ENCODE assay signal across 10 mouse cellular contexts in the genomic region with DNA sequence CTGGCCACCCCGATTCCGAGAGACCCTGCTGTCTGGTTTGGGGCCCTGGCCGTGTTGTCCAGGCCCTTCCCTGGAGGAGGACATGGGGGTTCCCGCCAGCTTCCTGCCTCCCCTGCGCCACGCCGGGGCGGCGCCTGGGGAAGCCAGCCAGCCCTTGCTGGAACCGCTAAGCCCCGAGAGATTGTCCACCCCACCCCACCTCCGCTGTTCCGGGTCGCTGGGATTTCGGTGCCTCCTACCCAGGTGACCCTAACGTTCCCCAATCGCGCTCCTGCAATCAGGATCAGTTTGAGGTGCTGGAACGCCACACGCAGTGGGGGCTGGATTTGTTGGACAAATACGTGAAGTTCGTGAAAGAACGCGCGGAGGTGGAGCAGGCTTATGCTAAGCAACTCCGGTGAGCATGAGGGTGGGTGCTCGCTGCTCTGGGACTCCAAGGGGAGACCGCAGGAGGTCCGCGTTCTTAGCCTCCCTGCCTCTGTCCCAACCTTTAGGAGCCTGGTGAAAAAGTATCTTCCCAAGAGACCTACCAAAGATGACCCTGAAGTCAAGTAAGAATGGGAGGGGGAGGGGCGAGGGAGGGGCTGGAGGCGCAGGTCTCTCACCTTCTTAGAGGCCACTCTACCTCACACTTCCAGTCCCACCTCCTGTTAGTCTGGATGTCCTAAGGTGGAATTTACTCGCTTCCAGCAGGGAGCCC. TPM values are rescaled to one million over a fixed set of nuclear protein-coding genes. Genes with fewer than 3 reads are reported as not detected.
DNase-seq lines count a peak whose midpoint lies in the region; ATAC-seq and TF ChIP-seq lines count a peak whose summit lies in the region.
"Had no signal": no experiment of that assay in that cellular context is flagged by ENCODE, and none has a peak within 500 bp of the region (broad histone marks: within the 10 kb centered on the region; RNA-seq: fewer than 3 reads in every experiment).

No protein-coding gene starts in this region.

- peak; percentile 34 to 46 for DNase-seq in cerebellum, postnatal 25 days
- DNase-seq in heart, adult 11 months = peak; percentile 99
- DNase-seq in layer of hippocampus, adult 11-12 months (ENCODE audit: low spot score) = no peak

- no peak overlapping the region for H3K27ac ChIP-seq in intestine, postnatal 0 days (ENCODE audit: low read depth, low read length)
- no peak overlapping the region for H3K27ac ChIP-seq in liver, embryonic 16.5 days (ENCODE audit: low read length)
- no peak overlapping the region for H3K27ac ChIP-seq in neural tube, embryonic 15.5 days (replicated peaks)

- H3K27me3 ChIP-seq in erythroblast, embryonic 14.5 days (ENCODE audit: control insufficient read depth) = peaks cover 23% of the 10 kb centered on the region
- no peaks in the 10 kb centered on the region for H3K27me3 ChIP-seq in intestine, postnatal 0 days (replicated peaks; ENCODE audit: control insufficient read depth, insufficient read depth, low read length)
- peaks cover 13% of the 10 kb centered on the region for H3K27me3 ChIP-seq in liver, embryonic 16.5 days (ENCODE audit: control insufficient read depth, insufficient read depth, low read depth, low read length)
- no peaks in the 10 kb centered on the region for H3K27me3 ChIP-seq in neural tube, embryonic 15.5 days (replicated peaks)
- H3K27me3 ChIP-seq: Patski had no signal

- H3K9me3 ChIP-seq in erythroblast, embryonic 14.5 days (ENCODE audit: control insufficient read depth, low read length) = no peaks in the 10 kb centered on the region
- H3K9me3 ChIP-seq in intestine, postnatal 0 days (ENCODE audit: control insufficient read depth) = no peaks in the 10 kb centered on the region
- no peaks in the 10 kb centered on the region for H3K9me3 ChIP-seq in liver, embryonic 16.5 days (replicated peaks; ENCODE audit: control insufficient read depth, low read length)
- no peaks in the 10 kb centered on the region for H3K9me3 ChIP-seq in neural tube, embryonic 15.5 days (replicated peaks)

- peak overlapping the region; percentile 92 for H3K4me2 ChIP-seq in intestine, postnatal 0 days (replicated peaks; ENCODE audit: low read depth)
- peak overlapping the region; percentile 70 for H3K4me2 ChIP-seq in liver, embryonic 16.5 days (ENCODE audit: low read depth, low read length)
- H3K4me2 ChIP-seq in neural tube, embryonic 15.5 days = peak overlapping the region; percentile 97

- peak overlapping the region; percentile 64 for H3K9ac ChIP-seq in intestine, postnatal 0 days (ENCODE audit: low read depth, low read length)
- peak overlapping the region; percentile 29 for H3K9ac ChIP-seq in liver, embryonic 16.5 days (ENCODE audit: low read depth, low read length)
- peak overlapping the region; percentile 51 for H3K9ac ChIP-seq in neural tube, embryonic 15.5 days (replicated peaks)

- H3K4me3 ChIP-seq in erythroblast, embryonic 14.5 days (replicated peaks) = peak overlapping the region; percentile 68
- peak overlapping the region; percentile 88 for H3K4me3 ChIP-seq in intestine, postnatal 0 days (ENCODE audit: low read depth, low read length)
- peak overlapping the region; percentile 77 for H3K4me3 ChIP-seq in liver, embryonic 16.5 days (ENCODE audit: low read depth, low read length)
- H3K4me3 ChIP-seq in neural tube, embryonic 15.5 days (replicated peaks) = peak overlapping the region; percentile 53

- peaks cover 47% of the 10 kb centered on the region for H3K4me1 ChIP-seq in erythroblast, embryonic 14.5 days (ENCODE audit: control insufficient read depth)
- peaks cover 8% of the 10 kb centered on the region; the same call in 1 of the 2 replicates for H3K4me1 ChIP-seq in intestine, postnatal 0 days (replicated peaks; ENCODE audit: control insufficient read depth, insufficient read depth, low read length)
- H3K4me1 ChIP-seq in liver, embryonic 16.5 days (ENCODE audit: control insufficient read depth, low read depth, low read length) = peaks cover 30% of the 10 kb centered on the region
- H3K4me1 ChIP-seq in neural tube, embryonic 15.5 days = peaks cover 39% of the 10 kb centered on the region

- 3% methylated on average over 33 of the region's 33 CpGs for WGBS in intestine, postnatal 0 days
- WGBS in liver, embryonic 16.5 days (ENCODE audit: insufficient replicate concordance) = 4% methylated on average over 33 of the region's 33 CpGs
- WGBS in neural tube, embryonic 15.5 days = 3% methylated on average over 33 of the region's 33 CpGs

- no peak for ATAC-seq in erythroblast, adult 5-6 weeks (replicated peaks; ENCODE audit: low FRiP score, poor library complexity, severe bottlenecking)
- ATAC-seq in intestine, postnatal 0 days = no peak
- no peak for ATAC-seq in liver, embryonic 16.5 days (ENCODE audit: low read depth)
- ATAC-seq in neural tube, embryonic 15.5 days (ENCODE audit: low FRiP score) = no peak

- peaks cover 9% of the 10 kb centered on the region for H3K36me3 ChIP-seq in erythroblast, embryonic 14.5 days (ENCODE audit: control insufficient read depth)
- peaks cover 23% of the 10 kb centered on the region for H3K36me3 ChIP-seq in intestine, postnatal 0 days (ENCODE audit: control insufficient read depth, insufficient read depth)
- no peaks in the 10 kb centered on the region for H3K36me3 ChIP-seq in liver, embryonic 16.5 days (ENCODE audit: control insufficient read depth, insufficient read depth)
- no peaks in the 10 kb centered on the region; the same call in 1 of the 2 replicates for H3K36me3 ChIP-seq in neural tube, embryonic 15.5 days

- TF ChIP-seq CTCF in intestine, postnatal 0 days (IDR thresholded peaks at IDR 0.05; ENCODE audit: low read depth) = 0 out of 2 replicates have a peak, but pooled peaks have one; percentile 10

RNA-seq across cellular contexts. Expression of gene Trip10, which starts 1.4 kb away (rescaled TPM):
- polyA plus RNA-seq in erythroblast, embryonic 14.5 days (2012) = 0.04 and 0.18 TPM in 2 replicates
- 0.42 and 3.1 TPM in 2 replicates for total RNA-seq in erythroblast, adult 5-6 weeks (2015; ENCODE audit: low replicate concordance)
- 1.8 and 5.5 TPM in 2 replicates for total RNA-seq in erythroblast, adult 5-6 weeks (2017; ENCODE audit: low replicate concordance)
- 26.3 and 31.6 TPM in 2 replicates for polyA plus RNA-seq in intestine, postnatal 0 days (2015; fragmentation: Nextera tagmentation; extraction: Ambion mirVana)
- polyA plus RNA-seq in liver, embryonic 16.5 days (2015; fragmentation: Nextera tagmentation; extraction: Ambion mirVana) = 10.4 TPM in 2 replicates
- 9.3 and 15.9 TPM in 2 replicates for polyA plus RNA-seq in neural tube, embryonic 15.5 days (2015; fragmentation: Nextera tagmentation; extraction: Ambion mirVana)

RNA-seq across cellular contexts. Expression of gene Gpr108, which starts 2.4 kb away (rescaled TPM):
- 1.4 and 1.9 TPM in 2 replicates for polyA plus RNA-seq in erythroblast, embryonic 14.5 days (2012)
- 9.2 and 17.5 TPM in 2 replicates for total RNA-seq in erythroblast, adult 5-6 weeks (2015; ENCODE audit: low replicate concordance)
- total RNA-seq in erythroblast, adult 5-6 weeks (2017; ENCODE audit: low replicate concordance) = 5.2 and 6.3 TPM in 2 replicates
- polyA plus RNA-seq in intestine, postnatal 0 days (2015; fragmentation: Nextera tagmentation; extraction: Ambion mirVana) = 14.7 and 16.2 TPM in 2 replicates
- polyA plus RNA-seq in liver, embryonic 16.5 days (2015; fragmentation: Nextera tagmentation; extraction: Ambion mirVana) = 11.4 and 12.6 TPM in 2 replicates
- polyA plus RNA-seq in neural tube, embryonic 15.5 days (2015; fragmentation: Nextera tagmentation; extraction: Ambion mirVana) = 23.3 and 27.6 TPM in 2 replicates

RNA-seq across cellular contexts. Expression of gene C3, which starts 22.7 kb away (rescaled TPM):
- 0.11 and 0.12 TPM in 2 replicates for polyA plus RNA-seq in erythroblast, embryonic 14.5 days (2012)
- total RNA-seq in erythroblast, adult 5-6 weeks (2015; ENCODE audit: low replicate concordance) = 214 and 227 TPM in 2 replicates
- total RNA-seq in erythroblast, adult 5-6 weeks (2017; ENCODE audit: low replicate concordance) = 74.9 and 158 TPM in 2 replicates
- 19.5 TPM in 2 replicates for polyA plus RNA-seq in intestine, postnatal 0 days (2015; fragmentation: Nextera tagmentation; extraction: Ambion mirVana)
- polyA plus RNA-seq in liver, embryonic 16.5 days (2015; fragmentation: Nextera tagmentation; extraction: Ambion mirVana) = 494 and 609 TPM in 2 replicates
- polyA plus RNA-seq in neural tube, embryonic 15.5 days (2015; fragmentation: Nextera tagmentation; extraction: Ambion mirVana) = 3.7 and 4.0 TPM in 2 replicates

RNA-seq across cellular contexts. Expression of gene Vav1, which starts 28.3 kb away (rescaled TPM):
- polyA plus RNA-seq in erythroblast, embryonic 14.5 days (2012) = 0.18 and 0.21 TPM in 2 replicates
- total RNA-seq in erythroblast, adult 5-6 weeks (2015; ENCODE audit: low replicate concordance) = 22.9 and 30.5 TPM in 2 replicates
- total RNA-seq in erythroblast, adult 5-6 weeks (2017; ENCODE audit: low replicate concordance) = 38.3 and 38.8 TPM in 2 replicates
- polyA plus RNA-seq in intestine, postnatal 0 days (2015; fragmentation: Nextera tagmentation; extraction: Ambion mirVana) = 1.1 and 1.5 TPM in 2 replicates
- polyA plus RNA-seq in liver, embryonic 16.5 days (2015; fragmentation: Nextera tagmentation; extraction: Ambion mirVana) = 13.7 and 14.4 TPM in 2 replicates
- polyA plus RNA-seq in neural tube, embryonic 15.5 days (2015; fragmentation: Nextera tagmentation; extraction: Ambion mirVana) = 1.6 and 10.9 TPM in 2 replicates
- polyA plus RNA-seq: Patski had no signal

RNA-seq across cellular contexts. Expression of gene Tnfsf14, which starts 56.6 kb away (rescaled TPM):
- 0.02 TPM in 1 of 2 replicates, not detected in the other for polyA plus RNA-seq in erythroblast, embryonic 14.5 days (2012)
- total RNA-seq in erythroblast, adult 5-6 weeks (2015; ENCODE audit: low replicate concordance) = 1.5 TPM in 1 of 2 replicates, not detected in the other
- total RNA-seq in erythroblast, adult 5-6 weeks (2017; ENCODE audit: low replicate concordance) = 1.5 and 2.0 TPM in 2 replicates
- polyA plus RNA-seq in intestine, postnatal 0 days (2015; fragmentation: Nextera tagmentation; extraction: Ambion mirVana) = 0.10 and 0.12 TPM in 2 replicates
- polyA plus RNA-seq in liver, embryonic 16.5 days (2015; fragmentation: Nextera tagmentation; extraction: Ambion mirVana) = 1.3 and 1.4 TPM in 2 replicates
- polyA plus RNA-seq in neural tube, embryonic 15.5 days (2015; fragmentation: Nextera tagmentation; extraction: Ambion mirVana) = 0.37 TPM in 1 of 2 replicates, not detected in the other
- total RNA-seq: left cerebral cortex, postnatal 14 days had no signal
- polyA plus RNA-seq: Patski had no signal

Comparison
In these comparisons a context has a peak if more than half of its experiments do, and no peak if none do; other contexts are left out.
1. RNA of gene C3, which starts 22.7 kb away (polyA plus RNA-seq): 494 to 609 TPM in liver, embryonic 16.5 days; 19.5 TPM in intestine, postnatal 0 days, 3.7 to 4.0 TPM in neural tube, embryonic 15.5 days and 0.11 to 0.12 TPM in erythroblast, embryonic 14.5 days; every median in the first group is over 10 times any median in the second.
2. Peak in every context shown above with its lines, with median percentiles within 50 percentile points of each other: H3K4me3 ChIP-seq, H3K4me2 ChIP-seq and H3K9ac ChIP-seq.